Mouse (Mus musculus) cortical plate, adult 2 months (tissue): ENCODE results near the gene Btrc. TPM values are rescaled to one million over a fixed set of nuclear protein-coding genes. Genes with fewer than 3 reads are reported as not detected.
"Not testable (repeated sequence)": the region's sequence is repeated elsewhere in the genome, so short reads cannot be mapped to it uniquely, and the experiment has no call there.

Experiments used
- H3K27ac ChIP-seq: fragments of 200-500 bp; 2 replicates; pipeline ENCODE4 v1.5.1; 2012; ENCODE audit warnings: low read length, control low read depth, inconsistent platforms; ENCODE audit not compliant: insufficient read depth
- H3K4me1 ChIP-seq: fragments of 200-500 bp; 2 replicates; pipeline ENCODE4 v1.6.1; 2011; ENCODE audit warnings: low read length; ENCODE audit not compliant: control insufficient read depth, insufficient read depth
- H3K4me3 ChIP-seq: fragments of 200-500 bp; 2 replicates; pipeline ENCODE4 v1.5.1; 2011; ENCODE audit warnings: mild to moderate bottlenecking, low read length, control low read depth; ENCODE audit not compliant: insufficient read depth
- CTCF ChIP-seq: fragments of 200-500 bp; IDR thresholded peaks from 2 replicates; pipeline ENCODE4 v1.5.1; 2011; ENCODE audit warnings: mild to moderate bottlenecking, control low read depth, low read length; ENCODE audit not compliant: insufficient read depth; ENCODE audit errors: extremely low read depth
- POLR2A ChIP-seq: fragments of 200-500 bp; IDR thresholded peaks from 2 replicates; pipeline ENCODE4 v1.6.1; 2011; ENCODE audit warnings: mild to moderate bottlenecking, low read length, control low read depth; ENCODE audit not compliant: insufficient read depth; ENCODE audit errors: extremely low read depth
- polyA plus RNA-seq: library from polyadenylated mRNA; depleted of rRNA; stranded (reverse); fragments of >200 nt; gene quantifications from 2 replicates; pipeline ENCODE4 v1.2.3, GENCODE M21; 2012

The Btrc gene
- polyA plus RNA-seq, 1 experiment: 70.8 TPM

GRCm38 (mm10) chr19:45535929-45536328, 172.4 kb downstream of the Btrc start:
- H3K4me1 ChIP-seq: no peaks in the 10 kb centered on the region
- H3K27ac ChIP-seq: no peak overlapping the region
- no peak overlapping the region for H3K4me3 ChIP-seq
- TF ChIP-seq CTCF: no peak
- no peak for TF ChIP-seq POLR2A

DNA sequence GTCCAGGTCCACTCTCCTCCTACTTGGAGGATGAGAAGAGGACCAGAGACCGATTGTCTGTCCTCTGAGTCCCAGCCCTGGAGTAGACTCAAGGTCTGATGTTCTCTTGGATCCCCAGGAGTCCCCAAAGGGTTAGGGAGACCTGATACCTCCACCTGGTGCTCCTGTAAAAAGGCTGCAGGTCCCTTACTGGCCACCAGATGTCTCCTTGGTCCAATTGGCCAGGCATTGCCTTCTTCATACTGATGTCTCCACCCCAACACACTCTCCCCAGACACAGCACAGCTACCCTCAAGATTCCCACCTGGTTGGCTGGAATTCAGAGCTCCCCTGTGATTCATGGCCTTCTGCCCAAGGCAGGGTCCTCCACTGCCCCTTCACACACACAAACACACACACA, 174.0 kb downstream of the Btrc start:
- no peak overlapping the region for H3K4me3 ChIP-seq
- peak; percentile 63 for TF ChIP-seq CTCF
- no peak for TF ChIP-seq POLR2A
- H3K4me1 ChIP-seq: no peaks in the 10 kb centered on the region
- H3K27ac ChIP-seq: no peak overlapping the region

DNA sequence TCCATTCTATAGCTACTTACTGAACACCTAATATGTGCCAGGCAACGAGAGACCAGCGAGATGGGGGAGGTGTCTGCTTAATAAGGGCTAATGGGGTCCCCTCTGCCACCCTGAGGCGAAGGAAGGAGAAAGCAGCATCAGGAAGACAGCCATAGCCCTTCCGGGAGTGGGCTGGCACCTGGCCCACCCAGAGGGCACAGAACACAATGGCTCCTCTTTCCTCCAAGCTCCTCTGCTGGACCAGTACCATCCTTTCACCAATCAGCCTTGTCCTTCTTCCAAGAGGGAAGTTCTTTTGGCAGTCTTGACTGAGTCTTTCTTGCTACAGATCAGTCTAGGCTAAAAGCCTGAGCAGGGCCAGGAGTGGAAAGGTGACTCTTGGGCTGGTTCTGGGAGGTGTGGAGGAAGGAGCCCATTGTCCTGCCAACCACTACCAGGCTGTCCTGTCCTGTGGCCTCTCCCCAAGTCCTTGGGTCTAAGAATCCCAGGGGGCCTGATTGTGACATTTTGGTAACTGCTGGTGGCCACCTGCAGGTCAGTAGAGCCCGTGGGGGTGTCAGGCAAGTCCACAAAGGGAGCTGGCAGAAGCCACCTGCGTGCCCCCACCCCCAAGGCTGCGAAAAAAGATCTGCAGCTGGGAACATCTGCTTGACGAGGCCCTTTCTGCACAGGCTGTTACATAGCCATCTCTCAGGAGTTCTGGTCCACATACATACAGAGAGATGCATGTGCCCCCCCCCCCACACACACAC, 177.3 kb downstream of the Btrc start:
- H3K4me3 ChIP-seq: peak overlapping the region; percentile 23; the same call in 1 of the 2 replicates
- H3K27ac ChIP-seq: no peak overlapping the region
- no peak for TF ChIP-seq POLR2A
- no peak for TF ChIP-seq CTCF
- H3K4me1 ChIP-seq: no peaks in the 10 kb centered on the region

- no peak overlapping the region for H3K27ac ChIP-seq
- H3K4me3 ChIP-seq: peak overlapping the region; percentile 23
- H3K4me1 ChIP-seq: no peaks in the 10 kb centered on the region
- TF ChIP-seq POLR2A (no peak), CTCF (no peak)
These were observed 178.0 kb downstream of the Btrc start for GRCm38 (mm10) chr19:45541409-45542041.

DNA sequence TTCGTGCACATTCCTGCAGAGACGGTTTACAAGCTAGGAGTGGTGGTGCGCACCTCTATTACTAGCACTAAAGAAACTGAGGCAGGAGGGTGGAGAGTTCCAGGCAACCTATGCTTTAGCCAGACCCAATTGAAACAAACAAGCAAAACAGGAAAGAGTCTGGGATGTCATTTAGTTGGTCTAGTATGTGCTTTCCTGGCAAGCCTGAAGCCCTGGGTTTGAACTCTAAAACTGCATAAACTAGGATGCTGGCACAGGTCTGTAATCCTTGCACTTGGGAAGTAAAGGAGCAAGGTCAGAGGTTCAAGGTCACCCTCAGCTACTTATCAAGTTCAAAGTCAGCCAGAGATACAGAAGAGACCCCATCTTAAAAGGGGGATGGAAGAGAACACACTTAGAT, 178.5 kb downstream of the Btrc start:
- Histone ChIP-seq H3K4me1 (no peaks in the 10 kb centered on the region), H3K27ac (no peak overlapping the region), H3K4me3 (peak overlapping the region; percentile 23)
- TF ChIP-seq CTCF (no peak), POLR2A (no peak)

DNA sequence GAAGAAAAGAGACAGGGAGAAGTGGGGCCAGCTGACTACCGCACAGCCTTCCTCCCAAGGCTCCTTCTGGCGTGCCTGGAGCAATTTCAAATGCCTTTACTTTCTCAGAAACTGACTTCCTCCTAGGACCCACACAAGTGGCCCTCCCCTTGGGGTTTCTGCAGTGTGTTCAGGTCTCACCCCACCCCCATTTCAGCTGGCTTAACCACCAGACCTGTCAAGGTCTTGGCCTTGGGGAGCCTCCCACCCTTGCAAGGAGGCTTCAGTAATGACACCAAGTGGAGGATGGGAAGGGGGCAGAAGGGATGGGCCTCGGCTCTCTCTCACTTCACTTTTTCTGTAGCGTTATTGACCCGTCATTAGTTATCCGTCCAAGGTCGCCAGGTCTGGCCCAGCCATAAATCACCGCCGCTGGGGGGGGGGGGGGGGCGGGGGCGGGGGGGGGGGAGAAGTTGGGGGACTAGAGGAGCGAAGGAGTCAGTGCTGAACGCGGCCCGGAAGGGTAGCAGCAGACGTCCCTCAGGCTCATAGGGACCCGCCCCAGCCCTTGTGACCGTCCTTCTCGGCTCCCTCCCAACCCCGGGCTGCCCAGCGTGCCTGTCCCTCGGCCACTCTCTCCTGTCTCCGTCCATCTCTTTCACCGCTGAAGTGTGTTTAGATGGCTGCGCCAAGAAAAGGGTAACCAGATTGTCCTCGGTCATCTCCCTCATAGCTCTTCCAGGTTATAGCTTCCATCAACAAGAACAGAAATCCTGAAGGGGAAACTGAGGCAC, 180.8 kb downstream of the Btrc start:
- TF ChIP-seq POLR2A: no peak
- TF ChIP-seq CTCF: no peak
- Histone ChIP-seq H3K4me1 (no peaks in the 10 kb centered on the region), H3K27ac (no peak overlapping the region), H3K4me3 (peak overlapping the region; percentile 30)

- H3K4me1 ChIP-seq: no peaks in the 10 kb centered on the region
- H3K4me3 ChIP-seq: peak overlapping the region; percentile 30
- no peak overlapping the region for H3K27ac ChIP-seq
- TF ChIP-seq POLR2A (no peak), CTCF (peak; percentile 71)
These were observed 181.4 kb downstream of the Btrc start for GRCm38 (mm10) chr19:45544925-45545321.

DNA sequence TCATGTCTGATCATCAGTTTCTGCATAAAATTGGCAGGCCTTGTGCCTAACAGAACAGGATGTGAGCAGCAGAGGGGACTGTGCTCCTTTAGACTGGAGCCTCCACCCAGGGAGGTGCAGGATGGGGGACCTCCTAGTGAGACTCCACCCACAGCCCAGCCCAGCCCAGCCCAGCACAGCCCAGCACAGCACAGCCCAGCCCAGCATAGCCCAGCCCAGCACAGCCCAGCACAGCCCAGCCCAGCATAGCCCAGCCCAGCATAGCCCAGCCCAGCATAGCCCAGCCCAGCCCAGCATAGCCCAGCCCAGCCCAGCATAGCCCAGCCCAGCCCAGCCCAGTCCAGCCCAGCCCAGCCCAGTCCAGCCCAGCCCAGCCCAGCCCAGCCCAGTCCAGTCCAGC, 184.7 kb downstream of the Btrc start:
- H3K4me3 ChIP-seq, H3K27ac ChIP-seq, H3K4me1 ChIP-seq: not testable (repeated sequence)

DNA sequence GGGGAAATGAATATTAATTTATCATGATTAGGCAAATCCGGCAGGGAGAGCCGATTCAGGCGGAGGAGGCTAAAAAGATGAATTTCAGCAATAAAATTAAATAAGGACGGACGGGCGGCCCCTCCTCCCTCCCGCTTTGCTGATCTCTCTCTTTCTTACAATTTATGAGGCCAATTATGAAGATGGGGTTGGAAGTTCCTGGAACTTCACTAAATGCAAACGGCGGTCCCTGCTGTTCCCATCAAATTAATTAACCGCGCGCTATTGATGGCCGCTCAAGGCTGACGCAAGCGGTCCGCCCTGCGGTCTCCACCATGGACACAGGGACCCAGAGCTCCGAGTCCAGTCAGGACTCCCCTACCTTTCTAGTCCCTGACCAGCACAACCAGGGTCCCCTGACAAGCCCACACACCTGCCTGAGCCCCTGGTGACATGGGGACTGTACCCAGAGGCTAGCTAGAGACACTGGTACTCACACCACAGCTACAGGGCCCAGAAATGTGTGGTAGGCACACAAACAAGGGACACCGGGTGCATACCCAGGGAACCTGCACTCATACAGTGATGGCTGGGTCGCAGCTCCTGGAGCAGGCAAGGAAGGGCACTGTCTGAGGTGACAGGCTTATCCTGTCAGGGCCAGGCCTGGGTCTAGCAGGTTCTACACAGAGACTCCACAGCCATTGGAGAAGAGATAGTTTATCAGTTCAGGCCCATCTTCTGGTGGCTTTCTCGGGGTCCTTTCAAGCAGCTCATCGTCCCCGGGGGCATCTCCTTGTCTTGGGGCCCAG, 185.8 kb downstream of the Btrc start:
- no peak overlapping the region for H3K27ac ChIP-seq
- H3K4me1 ChIP-seq: no peaks in the 10 kb centered on the region
- no peak for TF ChIP-seq POLR2A
- TF ChIP-seq CTCF: no peak
- H3K4me3 ChIP-seq: no peak overlapping the region
